Mouse (Mus musculus): ENCODE data around the gene Hagh.

Hagh gene

DNA sequence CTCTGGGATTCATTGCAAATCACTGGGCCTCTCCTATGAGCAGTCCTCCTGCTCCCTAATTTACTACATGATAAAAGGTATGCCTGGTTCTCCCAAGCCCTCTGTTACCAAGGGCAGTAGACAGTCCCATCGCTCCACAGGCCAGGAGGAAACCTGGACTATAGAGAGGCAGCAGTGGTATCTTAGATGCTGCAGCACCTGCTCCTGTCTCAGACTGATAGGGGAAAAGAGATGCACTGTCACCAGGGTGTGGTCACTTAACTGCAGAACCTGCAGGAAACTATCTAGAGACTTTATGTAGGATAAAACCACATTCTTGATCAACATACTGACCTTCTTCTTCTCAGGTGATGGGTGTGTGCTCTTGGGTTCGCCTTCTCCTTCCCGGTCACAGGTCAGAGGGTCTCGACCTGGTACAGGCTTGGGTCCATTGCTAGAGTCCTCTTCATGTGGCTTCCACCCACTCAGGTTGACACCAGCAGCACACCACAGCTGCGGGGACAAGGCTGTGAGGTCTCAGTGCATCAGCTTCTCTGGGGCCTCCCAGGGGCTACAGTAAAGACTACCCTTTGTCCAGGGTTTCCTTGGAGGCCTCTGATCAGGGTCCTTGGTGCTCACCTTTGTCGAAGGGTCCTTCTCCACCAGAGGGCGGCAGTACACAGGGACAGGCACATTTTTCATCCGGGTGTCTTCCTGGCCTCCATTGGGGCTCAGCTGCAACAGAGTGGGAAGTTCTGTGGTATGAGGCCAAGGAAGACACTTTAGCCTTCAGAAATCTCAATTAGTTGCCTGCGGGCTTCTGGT is 62.9 kb downstream of the Hagh start:
- peak; percentile 43 for DNase-seq (ENCODE audit: low spot score)

DNA sequence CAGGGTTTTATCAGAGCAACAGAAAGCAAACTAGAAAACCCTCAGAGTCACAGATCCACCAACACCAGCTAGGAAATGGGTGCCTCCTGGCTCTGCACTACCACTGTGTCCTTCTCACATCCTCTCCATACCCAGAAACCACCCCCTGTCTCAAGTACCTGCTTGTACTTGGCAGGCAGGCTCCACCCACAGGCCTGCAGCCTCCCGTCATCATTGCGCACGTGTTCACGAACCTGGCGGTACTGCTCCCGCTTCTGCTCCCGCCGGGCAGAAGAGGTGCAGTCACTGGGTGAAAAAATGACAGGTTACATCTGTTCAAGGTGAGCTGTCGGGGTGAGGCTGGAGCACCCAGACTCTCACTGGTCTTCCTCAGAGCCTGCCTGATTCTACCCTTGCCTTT is 63.8 kb downstream of the Hagh start:
- no peak for DNase-seq (ENCODE audit: low spot score)

DNA sequence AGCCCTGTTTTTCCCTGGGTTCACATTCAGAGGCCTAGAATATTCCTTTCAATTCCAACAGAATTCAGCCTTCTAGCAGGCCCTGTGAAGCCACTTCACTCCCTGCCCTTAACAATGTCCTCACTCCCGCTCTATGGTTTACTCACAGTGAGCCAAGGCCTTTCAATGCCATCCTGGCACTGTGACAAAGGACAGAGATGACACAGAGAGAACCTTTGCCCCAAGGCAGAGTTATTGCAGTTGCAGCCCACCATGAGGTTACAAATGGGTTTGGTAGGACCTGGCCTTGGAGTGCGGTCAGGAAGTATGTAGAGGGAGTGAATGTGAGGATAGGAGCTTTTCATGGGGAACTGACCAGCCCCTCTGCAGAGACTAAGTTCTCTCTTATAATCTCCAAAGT is 67.6 kb downstream of the Hagh start:
- DNase-seq (ENCODE audit: low spot score), result no peak

DNA sequence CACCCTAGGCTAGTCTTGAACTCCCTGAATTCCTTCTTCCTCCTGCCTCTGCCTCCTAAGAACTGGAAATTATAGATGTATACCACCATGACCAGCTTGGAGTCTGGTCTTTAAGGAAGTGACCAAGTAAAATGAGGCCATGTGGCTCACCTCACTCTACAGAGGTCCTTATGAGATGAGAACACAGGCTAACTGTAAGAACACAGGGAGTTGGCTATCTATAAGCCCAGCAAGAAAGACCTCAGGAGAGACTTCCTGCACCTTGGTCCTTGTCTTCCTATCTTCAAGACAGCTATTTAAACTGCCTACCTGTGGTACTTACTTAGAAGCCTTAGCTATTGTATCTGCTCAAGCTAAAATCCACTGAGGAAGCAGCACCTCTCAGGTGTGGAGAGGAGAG is 74.0 kb downstream of the Hagh start:
- no peak for DNase-seq (ENCODE audit: low spot score)

Measured in embryo, embryonic 10.5 days (tissue).